Mouse (Mus musculus) 416B (cell line): ENCODE data around the gene Raly.

Source experiments
- DNase-seq: peaks from one replicate; pipeline ENCODE4 v3.0.0; 2011; ENCODE audit warnings: low read depth

The Raly gene

GRCm38 (mm10) chr2:154790656-154791483 is at the start of gene Raly, which contains the start of gene a:
Gene Raly (plus strand): TSS chr2:154791096.
Gene a (plus strand): TSS chr2:154791402.
- peak; percentile 99 for DNase-seq

- no peak for DNase-seq
Observed at GRCm38 (mm10) chr2:154742911-154743819, 47.7 kb upstream of the Raly start.

- no peak for DNase-seq
Observed at GRCm38 (mm10) chr2:154743915-154744314, 47.0 kb upstream of the Raly start.

- no peak for DNase-seq
Observed at GRCm38 (mm10) chr2:154748383-154748782, 42.5 kb upstream of the Raly start.

GRCm38 (mm10) chr2:154749046-154750036 is 41.6 kb upstream of the Raly start:
- no peak for DNase-seq

- peak; percentile 30 for DNase-seq
Observed at GRCm38 (mm10) chr2:154751924-154752323, 39.0 kb upstream of the Raly start.

- no peak for DNase-seq
Observed at GRCm38 (mm10) chr2:154754068-154754560, 36.8 kb upstream of the Raly start.

GRCm38 (mm10) chr2:154755791-154756190 is 35.1 kb upstream of the Raly start:
- peak; percentile 69 for DNase-seq

GRCm38 (mm10) chr2:154757691-154758090 is 33.2 kb upstream of the Raly start:
- no peak for DNase-seq

GRCm38 (mm10) chr2:154758454-154758853 is 32.4 kb upstream of the Raly start:
- no peak for DNase-seq

GRCm38 (mm10) chr2:154763226-154763625 is 27.7 kb upstream of the Raly start:
- DNase-seq = no peak

- DNase-seq = no peak
Observed at GRCm38 (mm10) chr2:154764828-154765497, 25.9 kb upstream of the Raly start.

- DNase-seq = peak; percentile 39
Observed at GRCm38 (mm10) chr2:154765554-154766008, 25.3 kb upstream of the Raly start.

GRCm38 (mm10) chr2:154767051-154767450 is 23.8 kb upstream of the Raly start:
- no peak for DNase-seq

GRCm38 (mm10) chr2:154769930-154770329 is 21.0 kb upstream of the Raly start, which contains the start of gene Gm14214:
Gene Gm14214 (minus strand): TSS chr2:154770030.
- DNase-seq = no peak

- DNase-seq = no peak
Observed at GRCm38 (mm10) chr2:154771604-154772003, 19.3 kb upstream of the Raly start.

- peak; percentile 67 for DNase-seq
Observed at GRCm38 (mm10) chr2:154774032-154774431, 16.9 kb upstream of the Raly start.

GRCm38 (mm10) chr2:154776496-154776895 is 14.4 kb upstream of the Raly start:
- DNase-seq = no peak

- DNase-seq = no peak
Observed at GRCm38 (mm10) chr2:154779648-154780047, 11.2 kb upstream of the Raly start.

- no peak for DNase-seq
Observed at GRCm38 (mm10) chr2:154782361-154782760, 8.5 kb upstream of the Raly start.
